ENCODE assay signal across 12 mouse cellular contexts in the genomic region with DNA sequence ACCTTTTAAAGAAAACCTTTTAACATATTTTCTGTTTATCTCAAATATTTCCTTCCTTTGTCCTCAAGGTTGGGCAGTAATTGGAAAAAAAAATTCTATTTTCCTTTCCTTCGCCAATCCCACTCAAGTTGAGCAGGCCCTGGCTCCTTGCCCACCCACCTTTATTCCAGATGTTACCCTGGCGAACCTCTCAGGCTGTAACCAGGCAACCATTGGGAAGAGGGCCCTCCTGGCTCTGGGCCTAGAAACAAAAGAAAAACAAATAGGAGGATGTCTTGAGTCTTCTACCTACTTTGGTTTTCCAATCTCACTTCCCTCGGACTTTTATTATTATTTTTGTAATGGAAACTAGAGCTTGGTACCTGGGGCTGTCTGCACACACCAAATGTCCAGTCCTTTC.
DNase-seq lines count a peak whose midpoint lies in the region; ATAC-seq and TF ChIP-seq lines count a peak whose summit lies in the region.
"Had no signal": no experiment of that assay in that cellular context is flagged by ENCODE, and none has a peak within 500 bp of the region (broad histone marks: within the 10 kb centered on the region; RNA-seq: fewer than 3 reads in every experiment).

No protein-coding gene starts in this region.

- no peaks in the 10 kb centered on the region for H3K27me3 ChIP-seq in kidney, postnatal 0 days (ENCODE audit: insufficient read depth, low read length)
- H3K27me3 ChIP-seq in forebrain, embryonic 13.5 days = no peaks in the 10 kb centered on the region
- H3K27me3 ChIP-seq: heart, embryonic 13.5 days; neural tube, embryonic 12.5 days had no signal

- H3K4me1 ChIP-seq in kidney, postnatal 0 days (replicated peaks; ENCODE audit: insufficient read depth, low read length) = no peaks in the 10 kb centered on the region
- H3K4me1 ChIP-seq in forebrain, embryonic 13.5 days = no peaks in the 10 kb centered on the region
- H3K4me1 ChIP-seq: heart, embryonic 13.5 days; neural tube, embryonic 12.5 days had no signal

- no peak overlapping the region for H3K27ac ChIP-seq in kidney, postnatal 0 days
- H3K27ac ChIP-seq in forebrain, embryonic 13.5 days = no peak overlapping the region
- H3K27ac ChIP-seq: heart, embryonic 13.5 days; neural tube, embryonic 12.5 days had no signal

- H3K36me3 ChIP-seq in kidney, postnatal 0 days (ENCODE audit: insufficient read depth, low read length) = no peaks in the 10 kb centered on the region
- H3K36me3 ChIP-seq in forebrain, embryonic 13.5 days (ENCODE audit: poor library complexity, severe bottlenecking) = no peaks in the 10 kb centered on the region
- H3K36me3 ChIP-seq: heart, embryonic 13.5 days; neural tube, embryonic 12.5 days had no signal

- 32% methylated on average over 3 of the region's 3 CpGs for WGBS in kidney, postnatal 0 days
- 53% methylated on average over 3 of the region's 3 CpGs for WGBS in forebrain, embryonic 13.5 days

- DNase-seq in kidney, postnatal 0 days (ENCODE audit: low spot score) = peak; percentile 6
- DNase-seq in kidney, adult 9 months = no peak
- DNase-seq in urinary bladder, postnatal 4 days (ENCODE audit: low spot score in 2 of 2) = peak; percentile 53 to 65
- no peak for DNase-seq in urinary bladder, adult 2 months (ENCODE audit: low spot score)
- peak; percentile 75 for DNase-seq in heart, adult 8-10 months (ENCODE audit: low spot score)
- DNase-seq in testis, postnatal 14 days (ENCODE audit: low spot score) = peak; percentile 15
- DNase-seq: embryo, embryonic 11 days; lung, postnatal 4 days had no signal

- no peak overlapping the region for H3K4me3 ChIP-seq in kidney, postnatal 0 days (replicated peaks; ENCODE audit: low read depth, low read length)
- no peak overlapping the region for H3K4me3 ChIP-seq in forebrain, embryonic 13.5 days
- H3K4me3 ChIP-seq: heart, embryonic 13.5 days; neural tube, embryonic 12.5 days had no signal

- ATAC-seq in kidney, postnatal 0 days (replicated peaks; ENCODE audit: low FRiP score, low read depth) = no peak
- no peak for ATAC-seq in inflammation-experienced regulatory T-cells, adult 6 months
- no peak for ATAC-seq in forebrain, embryonic 13.5 days

- no peaks in the 10 kb centered on the region for H3K9me3 ChIP-seq in kidney, postnatal 0 days (replicated peaks; ENCODE audit: low read length)
- H3K9me3 ChIP-seq in forebrain, embryonic 13.5 days (replicated peaks) = no peaks in the 10 kb centered on the region
- H3K9me3 ChIP-seq: heart, embryonic 13.5 days; neural tube, embryonic 12.5 days had no signal

- H3K9ac ChIP-seq in kidney, postnatal 0 days (ENCODE audit: low read depth, low read length) = no peak overlapping the region
- no peak overlapping the region for H3K9ac ChIP-seq in forebrain, embryonic 13.5 days
- H3K9ac ChIP-seq: heart, embryonic 13.5 days; neural tube, embryonic 12.5 days had no signal

- TF ChIP-seq CTCF in kidney, postnatal 0 days (IDR thresholded peaks at IDR 0.05; ENCODE audit: low read depth) = no peak

- no peak overlapping the region for H3K4me2 ChIP-seq in kidney, postnatal 0 days (ENCODE audit: low read length)
- no peak overlapping the region for H3K4me2 ChIP-seq in forebrain, embryonic 13.5 days
- H3K4me2 ChIP-seq: heart, embryonic 13.5 days; neural tube, embryonic 12.5 days had no signal

Comparison
In these comparisons a context has a peak if more than half of its experiments do, and no peak if none do; other contexts are left out.
1. DNase-seq: peak in kidney, postnatal 0 days (single experiment), urinary bladder, postnatal 4 days (2 of 2), heart, adult 8-10 months (single experiment) and testis, postnatal 14 days (single experiment); none in kidney, adult 9 months (single experiment) and urinary bladder, adult 2 months (single experiment).